Mouse (Mus musculus): Measurements from ENCODE around the gene Gadd45g. TPM values are rescaled to one million over a fixed set of nuclear protein-coding genes. Genes with fewer than 3 reads are reported as not detected.

Gadd45g gene
- polyA plus RNA-seq, 2 experiments, result 43.2 to 51.5 TPM

GRCm38 (mm10) chr13:51859798-51860197, 13.3 kb downstream of the Gadd45g start:
- no peaks in the 10 kb centered on the region for H3K27me3 ChIP-seq (ENCODE audit: control insufficient read depth, insufficient read depth, low read length)
- H3K9me3 ChIP-seq (ENCODE audit: control insufficient read depth, low read length), result no peaks in the 10 kb centered on the region
- no peak overlapping the region for H3K9ac ChIP-seq (ENCODE audit: low read depth, low read length, severe bottlenecking)
- H3K4me1 ChIP-seq (ENCODE audit: control insufficient read depth, insufficient read depth, low read length), result no peaks in the 10 kb centered on the region
- no peak overlapping the region for H3K27ac ChIP-seq (replicated peaks; ENCODE audit: low read depth, low read length)
- WGBS, result 59% methylated on average over 3 of the region's 3 CpGs
- H3K36me3 ChIP-seq (ENCODE audit: control insufficient read depth, insufficient read depth, low read length), result no peaks in the 10 kb centered on the region
- no peak overlapping the region for H3K4me2 ChIP-seq (replicated peaks; ENCODE audit: low read depth, low read length, severe bottlenecking)
- no peak for DNase-seq (ENCODE audit: low spot score)
- no peak for TF ChIP-seq POLR2A (IDR thresholded peaks at IDR 0.05; ENCODE audit: borderline replicate concordance, extremely low read depth, insufficient read depth, insufficient read length)
- H3K4me3 ChIP-seq (replicated peaks; ENCODE audit: low read length), result no peak overlapping the region
- ATAC-seq (ENCODE audit: low FRiP score, low read depth), result no peak

- Histone ChIP-seq H3K4me2 (replicated peaks; ENCODE audit: low read depth, low read length, severe bottlenecking) (no peak overlapping the region), H3K4me3 (replicated peaks; ENCODE audit: low read length) (no peak overlapping the region)
- WGBS, result 92% methylated on average over 1 of the region's 1 CpGs
Measured at GRCm38 (mm10) chr13:51862750-51863149, 16.3 kb downstream of the Gadd45g start.

GRCm38 (mm10) chr13:51866151-51866659, 19.7 kb downstream of the Gadd45g start:
- Histone ChIP-seq H3K27me3 (ENCODE audit: control insufficient read depth, insufficient read depth, low read length) (no peaks in the 10 kb centered on the region), H3K9me3 (ENCODE audit: control insufficient read depth, low read length) (no peaks in the 10 kb centered on the region), H3K4me3 (replicated peaks; ENCODE audit: low read length) (no peak overlapping the region), H3K4me1 (ENCODE audit: control insufficient read depth, insufficient read depth, low read length) (peaks cover 12% of the 10 kb centered on the region), H3K36me3 (ENCODE audit: control insufficient read depth, insufficient read depth, low read length) (no peaks in the 10 kb centered on the region), H3K9ac (ENCODE audit: low read depth, low read length, severe bottlenecking) (no peak overlapping the region), H3K27ac (replicated peaks; ENCODE audit: low read depth, low read length) (no peak overlapping the region), H3K4me2 (replicated peaks; ENCODE audit: low read depth, low read length, severe bottlenecking) (no peak overlapping the region)
- 62% methylated on average over 11 of the region's 11 CpGs for WGBS
- TF ChIP-seq POLR2A (IDR thresholded peaks at IDR 0.05; ENCODE audit: borderline replicate concordance, extremely low read depth, insufficient read depth, insufficient read length), result no peak
- DNase-seq (ENCODE audit: low spot score), result no peak
- no peak for ATAC-seq (ENCODE audit: low FRiP score, low read depth)

More at GRCm38 (mm10) chr13:51862750-51863149, 16.3 kb downstream of the Gadd45g start:
- H3K9me3 ChIP-seq (ENCODE audit: control insufficient read depth, low read length), result no peaks in the 10 kb centered on the region
- DNase-seq (ENCODE audit: low spot score) (no peak), ATAC-seq (ENCODE audit: low FRiP score, low read depth) (no peak)
- TF ChIP-seq POLR2A (IDR thresholded peaks at IDR 0.05; ENCODE audit: borderline replicate concordance, extremely low read depth, insufficient read depth, insufficient read length), result no peak
- H3K4me1 ChIP-seq (ENCODE audit: control insufficient read depth, insufficient read depth, low read length), result peaks cover 3% of the 10 kb centered on the region; the same call in 1 of the 2 replicates
- no peaks in the 10 kb centered on the region for H3K27me3 ChIP-seq (ENCODE audit: control insufficient read depth, insufficient read depth, low read length)
- no peak overlapping the region for H3K9ac ChIP-seq (ENCODE audit: low read depth, low read length, severe bottlenecking)
- H3K27ac ChIP-seq (replicated peaks; ENCODE audit: low read depth, low read length), result no peak overlapping the region
- H3K36me3 ChIP-seq (ENCODE audit: control insufficient read depth, insufficient read depth, low read length), result no peaks in the 10 kb centered on the region

GRCm38 (mm10) chr13:51868491-51869128, 22.1 kb downstream of the Gadd45g start:
- no peak for DNase-seq (ENCODE audit: low spot score)
- Histone ChIP-seq H3K27ac (replicated peaks; ENCODE audit: low read depth, low read length) (no peak overlapping the region), H3K9ac (ENCODE audit: low read depth, low read length, severe bottlenecking) (no peak overlapping the region), H3K4me1 (ENCODE audit: control insufficient read depth, insufficient read depth, low read length) (peaks cover 12% of the 10 kb centered on the region), H3K4me3 (replicated peaks; ENCODE audit: low read length) (no peak overlapping the region), H3K36me3 (ENCODE audit: control insufficient read depth, insufficient read depth, low read length) (no peaks in the 10 kb centered on the region), H3K9me3 (ENCODE audit: control insufficient read depth, low read length) (no peaks in the 10 kb centered on the region), H3K27me3 (ENCODE audit: control insufficient read depth, insufficient read depth, low read length) (no peaks in the 10 kb centered on the region), H3K4me2 (replicated peaks; ENCODE audit: low read depth, low read length, severe bottlenecking) (no peak overlapping the region)
- no peak for TF ChIP-seq POLR2A (IDR thresholded peaks at IDR 0.05; ENCODE audit: borderline replicate concordance, extremely low read depth, insufficient read depth, insufficient read length)
- WGBS, result 20% methylated on average over 12 of the region's 12 CpGs
- ATAC-seq (ENCODE audit: low FRiP score, low read depth), result no peak

GRCm38 (mm10) chr13:51869129-51869491, 22.6 kb downstream of the Gadd45g start:
- H3K9ac ChIP-seq (ENCODE audit: low read depth, low read length, severe bottlenecking), result no peak overlapping the region
- 56% methylated on average over 9 of the region's 9 CpGs for WGBS
- H3K4me2 ChIP-seq (replicated peaks; ENCODE audit: low read depth, low read length, severe bottlenecking), result no peak overlapping the region
- no peaks in the 10 kb centered on the region for H3K27me3 ChIP-seq (ENCODE audit: control insufficient read depth, insufficient read depth, low read length)
- H3K4me1 ChIP-seq (ENCODE audit: control insufficient read depth, insufficient read depth, low read length), result peaks cover 12% of the 10 kb centered on the region
- H3K9me3 ChIP-seq (ENCODE audit: control insufficient read depth, low read length), result no peaks in the 10 kb centered on the region
- no peak overlapping the region for H3K4me3 ChIP-seq (replicated peaks; ENCODE audit: low read length)
- DNase-seq (ENCODE audit: low spot score), result no peak
- no peak for ATAC-seq (ENCODE audit: low FRiP score, low read depth)
- H3K27ac ChIP-seq (replicated peaks; ENCODE audit: low read depth, low read length), result no peak overlapping the region
- TF ChIP-seq POLR2A (IDR thresholded peaks at IDR 0.05; ENCODE audit: borderline replicate concordance, extremely low read depth, insufficient read depth, insufficient read length), result no peak
- H3K36me3 ChIP-seq (ENCODE audit: control insufficient read depth, insufficient read depth, low read length), result no peaks in the 10 kb centered on the region

All from limb, embryonic 14.5 days (tissue).